Mouse (Mus musculus) midbrain, embryonic 12.5 days (tissue): ENCODE measurements around the gene 1700018F24Rik. TPM values are rescaled to one million over a fixed set of nuclear protein-coding genes. Genes with fewer than 3 reads are reported as not detected.
"Not testable (repeated sequence)": the region's sequence is repeated elsewhere in the genome, so short reads cannot be mapped to it uniquely, and the experiment has no call there.

Source experiments
- ATAC-seq: fragments of 200-750 bp; cut with Nextera tagmentation; 2 replicates; pipeline ENCODE4 v1.8.0; 2017; ENCODE audit warnings: low read depth, moderate TSS enrichment, moderate library complexity; ENCODE audit not compliant: low FRiP score
- H3K27ac ChIP-seq: fragments of 300-500 bp; sonication (generic); replicated peaks from 2 replicates; pipeline ENCODE4 v1.5.1; 2016; ENCODE audit warnings: mild to moderate bottlenecking
- H3K27me3 ChIP-seq: fragments of 300-500 bp; sonication (generic); 2 replicates; pipeline ENCODE4 v1.6.1; 2016; ENCODE audit warnings: mild to moderate bottlenecking
- H3K36me3 ChIP-seq: fragments of 300-500 bp; sonication (generic); 2 replicates; pipeline ENCODE4 v1.6.1; 2016
- H3K4me1 ChIP-seq: fragments of 300-500 bp; sonication (generic); 2 replicates; pipeline ENCODE4 v1.6.1; 2016
- H3K4me2 ChIP-seq: fragments of 300-500 bp; sonication (generic); replicated peaks from 2 replicates; pipeline ENCODE4 v1.6.1; 2016; ENCODE audit warnings: mild to moderate bottlenecking, moderate library complexity
- H3K4me3 ChIP-seq: fragments of 300-500 bp; sonication (generic); 2 replicates; pipeline ENCODE4 v1.5.1; 2016; ENCODE audit warnings: mild to moderate bottlenecking
- H3K9ac ChIP-seq: fragments of 300-500 bp; sonication (generic); replicated peaks from 2 replicates; pipeline ENCODE4 v1.6.1; 2016; ENCODE audit warnings: mild to moderate bottlenecking, moderate library complexity
- H3K9me3 ChIP-seq: fragments of 300-500 bp; sonication (generic); 2 replicates; pipeline ENCODE4 v1.6.1; 2016; ENCODE audit warnings: mild to moderate bottlenecking
- WGBS: fragments of 180-500 bp; shearing (Covaris S2); methylation state at CpG from one replicate; pipeline ENCODE4 v1.1.7; 2016; 5-methylcytosine and 5-hydroxymethylcytosine counted together
- polyA plus RNA-seq: library from polyadenylated mRNA; unstranded; fragments of >200 nt; fragmentation: Nextera tagmentation; extraction: Ambion mirVana; gene quantifications from 2 replicates; pipeline ENCODE4 v1.2.1, GENCODE M21; 2016

The 1700018F24Rik gene
- polyA plus RNA-seq, 1 experiment from 2014 or later: not detected

- not testable (repeated sequence) for H3K27me3 ChIP-seq, H3K4me1 ChIP-seq, ATAC-seq, H3K9me3 ChIP-seq, H3K4me3 ChIP-seq, H3K36me3 ChIP-seq, H3K4me2 ChIP-seq, H3K9ac ChIP-seq, H3K27ac ChIP-seq
- WGBS: 89% methylated on average over 3 of the region's 3 CpGs
Observed at GRCm38 (mm10) chr5:145054187-145054586, 11.4 kb downstream of the 1700018F24Rik start.

GRCm38 (mm10) chr5:145057907-145058306, 15.1 kb downstream of the 1700018F24Rik start:
- H3K27ac ChIP-seq: no peak overlapping the region
- H3K4me2 ChIP-seq: no peak overlapping the region
- no peak for ATAC-seq
- H3K4me1 ChIP-seq: no peaks in the 10 kb centered on the region
- no peaks in the 10 kb centered on the region for H3K27me3 ChIP-seq
- H3K36me3 ChIP-seq: no peaks in the 10 kb centered on the region
- 77% methylated on average over 8 of the region's 8 CpGs for whole genome bisulfite sequencing
- no peak overlapping the region for H3K4me3 ChIP-seq
- no peak overlapping the region for H3K9ac ChIP-seq
- no peaks in the 10 kb centered on the region for H3K9me3 ChIP-seq

- Histone ChIP-seq H3K9me3 (no peaks in the 10 kb centered on the region), H3K4me3 (no peak overlapping the region), H3K27ac (no peak overlapping the region), H3K9ac (no peak overlapping the region), H3K36me3 (no peaks in the 10 kb centered on the region), H3K4me2 (no peak overlapping the region), H3K27me3 (no peaks in the 10 kb centered on the region), H3K4me1 (no peaks in the 10 kb centered on the region)
- 88% methylated on average over 7 of the region's 7 CpGs for WGBS
- no peak for ATAC-seq
Observed at GRCm38 (mm10) chr5:145058722-145059121, 15.9 kb downstream of the 1700018F24Rik start.

DNA sequence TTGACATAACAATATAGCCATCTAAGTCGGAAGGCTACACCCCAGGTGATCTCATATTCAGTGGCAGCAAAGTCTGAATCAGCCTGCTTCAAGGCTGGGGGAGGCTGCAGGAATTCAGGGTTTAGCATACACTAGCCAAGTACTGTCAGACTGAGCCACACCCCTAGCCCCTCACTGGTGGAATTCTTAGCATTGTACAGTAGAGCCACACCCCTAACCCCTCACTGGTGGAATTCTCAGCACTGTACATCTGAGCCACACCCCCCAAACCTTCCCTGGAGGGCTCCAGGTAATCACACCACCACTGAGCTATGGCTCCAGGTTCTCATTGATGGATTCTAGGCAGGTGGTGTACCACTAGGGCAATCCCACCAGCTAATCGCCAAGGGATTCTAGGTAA, 16.7 kb downstream of the 1700018F24Rik start:
- 71% methylated on average over 2 of the region's 2 CpGs for WGBS
- Histone ChIP-seq H3K27me3 (no peaks in the 10 kb centered on the region), H3K9ac (no peak overlapping the region), H3K4me3 (no peak overlapping the region), H3K36me3 (no peaks in the 10 kb centered on the region), H3K27ac (no peak overlapping the region), H3K9me3 (no peaks in the 10 kb centered on the region), H3K4me1 (no peaks in the 10 kb centered on the region), H3K4me2 (no peak overlapping the region)
- no peak for ATAC-seq

DNA sequence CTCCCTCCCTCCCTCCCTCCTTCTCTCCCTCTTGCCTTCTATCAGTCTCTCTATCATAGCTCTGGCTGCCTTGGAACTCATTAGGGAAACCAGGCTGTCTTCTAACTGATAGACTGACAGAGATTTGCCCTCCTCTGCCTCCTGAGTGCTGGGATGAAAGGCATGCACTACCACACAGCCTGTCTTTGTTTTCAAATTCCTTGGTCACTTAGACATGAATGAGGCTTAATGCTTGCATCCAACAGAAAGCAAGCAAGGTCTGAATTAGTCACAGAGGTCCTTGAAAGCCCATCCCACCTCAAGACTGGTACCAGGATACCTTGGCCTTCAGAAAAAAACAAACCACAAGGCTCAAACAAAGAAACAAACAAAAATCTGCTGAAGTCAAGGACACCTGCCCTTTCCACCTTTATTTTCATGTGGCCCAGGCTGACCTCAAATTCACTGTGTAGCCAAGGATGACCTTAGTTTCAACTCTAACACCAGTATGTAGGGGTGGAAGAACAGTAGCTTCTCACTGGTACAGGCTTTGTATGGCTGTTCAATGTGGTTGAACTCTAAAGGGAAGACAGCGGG, 22.1 kb downstream of the 1700018F24Rik start:
- no peak overlapping the region for H3K9ac ChIP-seq
- ATAC-seq: no peak
- 91% methylated on average over 1 of the region's 1 CpGs for WGBS
- no peaks in the 10 kb centered on the region for H3K36me3 ChIP-seq
- H3K9me3 ChIP-seq: no peaks in the 10 kb centered on the region
- no peaks in the 10 kb centered on the region for H3K4me1 ChIP-seq
- no peak overlapping the region for H3K27ac ChIP-seq
- no peak overlapping the region for H3K4me3 ChIP-seq
- no peak overlapping the region for H3K4me2 ChIP-seq
- no peaks in the 10 kb centered on the region for H3K27me3 ChIP-seq

- Histone ChIP-seq H3K9me3 (no peaks in the 10 kb centered on the region), H3K27me3 (no peaks in the 10 kb centered on the region), H3K4me1 (no peaks in the 10 kb centered on the region), H3K4me3 (no peak overlapping the region), H3K36me3 (no peaks in the 10 kb centered on the region), H3K27ac (no peak overlapping the region), H3K9ac (no peak overlapping the region), H3K4me2 (no peak overlapping the region)
- ATAC-seq: no peak
- WGBS: 57% methylated on average over 3 of the region's 3 CpGs
Observed at GRCm38 (mm10) chr5:145068863-145069262, 26.1 kb downstream of the 1700018F24Rik start.

DNA sequence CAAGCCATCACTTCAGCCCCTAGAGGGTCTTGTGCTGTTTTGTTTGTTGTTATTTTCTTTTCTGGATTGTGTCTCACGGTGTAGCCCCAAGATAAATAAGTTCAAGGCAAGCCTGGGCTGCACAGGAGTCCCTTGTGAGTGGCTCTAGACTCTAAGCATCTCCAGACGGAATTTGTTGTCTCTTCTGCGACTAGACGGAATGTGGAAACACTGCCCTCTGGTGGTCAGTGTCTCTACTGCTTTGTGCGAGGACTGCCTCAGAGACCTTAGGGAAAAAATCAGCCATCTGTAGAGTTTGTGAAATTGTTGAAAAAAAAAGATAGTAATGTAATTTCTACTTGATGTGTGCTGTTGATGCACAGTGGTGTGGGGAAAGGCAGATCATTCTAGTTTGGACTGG, 26.9 kb downstream of the 1700018F24Rik start:
- no peaks in the 10 kb centered on the region for H3K27me3 ChIP-seq
- no peak overlapping the region for H3K4me3 ChIP-seq
- no peaks in the 10 kb centered on the region for H3K9me3 ChIP-seq
- no peak for ATAC-seq
- WGBS: 1% methylated on average over 5 of the region's 5 CpGs
- no peaks in the 10 kb centered on the region for H3K4me1 ChIP-seq
- H3K9ac ChIP-seq: no peak overlapping the region
- H3K27ac ChIP-seq: no peak overlapping the region
- H3K36me3 ChIP-seq: no peaks in the 10 kb centered on the region
- no peak overlapping the region for H3K4me2 ChIP-seq

DNA sequence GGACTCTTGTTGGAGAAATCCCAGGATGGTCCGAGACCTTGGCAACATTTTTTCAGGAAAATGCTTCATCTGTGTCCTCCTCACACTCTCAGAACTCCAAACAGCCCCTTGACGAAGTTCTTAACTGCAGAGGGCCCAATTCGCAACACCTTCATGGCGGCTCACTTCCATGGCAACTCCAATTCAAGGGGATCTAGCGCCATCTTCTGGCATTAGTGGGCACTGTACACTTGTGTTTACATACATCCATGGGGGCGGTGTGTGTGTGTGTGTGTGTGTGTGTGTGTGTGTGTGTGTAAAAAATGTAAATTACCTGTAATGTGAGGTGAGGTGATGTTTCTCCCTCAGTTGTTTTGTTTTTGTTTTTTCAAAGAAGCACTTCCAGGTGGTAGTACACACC, 28.6 kb downstream of the 1700018F24Rik start:
- no peaks in the 10 kb centered on the region for H3K36me3 ChIP-seq
- H3K4me1 ChIP-seq: no peaks in the 10 kb centered on the region
- H3K4me2 ChIP-seq: no peak overlapping the region
- no peak for ATAC-seq
- H3K4me3 ChIP-seq: no peak overlapping the region
- no peak overlapping the region for H3K9ac ChIP-seq
- H3K27me3 ChIP-seq: no peaks in the 10 kb centered on the region
- 60% methylated on average over 6 of the region's 6 CpGs for WGBS
- no peaks in the 10 kb centered on the region for H3K9me3 ChIP-seq
- no peak overlapping the region for H3K27ac ChIP-seq

- no peaks in the 10 kb centered on the region for H3K36me3 ChIP-seq
- H3K4me3 ChIP-seq: no peak overlapping the region
- H3K4me2 ChIP-seq: no peak overlapping the region
- no peak for ATAC-seq
- no peaks in the 10 kb centered on the region for H3K9me3 ChIP-seq
- whole genome bisulfite sequencing: 54% methylated on average over 3 of the region's 3 CpGs
- H3K4me1 ChIP-seq: no peaks in the 10 kb centered on the region
- no peaks in the 10 kb centered on the region for H3K27me3 ChIP-seq
- no peak overlapping the region for H3K9ac ChIP-seq
- H3K27ac ChIP-seq: no peak overlapping the region
Observed at GRCm38 (mm10) chr5:145075081-145075480, 32.3 kb downstream of the 1700018F24Rik start.

- peaks cover 9% of the 10 kb centered on the region for H3K4me1 ChIP-seq
- H3K4me2 ChIP-seq: no peak overlapping the region
- no peak overlapping the region for H3K27ac ChIP-seq
- WGBS: 96% methylated on average over 10 of the region's 10 CpGs
- H3K36me3 ChIP-seq: peaks cover 4% of the 10 kb centered on the region; the same call in 1 of the 2 replicates
- no peak for ATAC-seq
- H3K27me3 ChIP-seq: no peaks in the 10 kb centered on the region
- H3K9ac ChIP-seq: no peak overlapping the region
- H3K4me3 ChIP-seq: no peak overlapping the region
- no peaks in the 10 kb centered on the region for H3K9me3 ChIP-seq
Observed at GRCm38 (mm10) chr5:145081866-145082613, 39.2 kb downstream of the 1700018F24Rik start.

- ATAC-seq: 0 out of 2 replicates have a peak, but pooled peaks have one; percentile 25
- WGBS: 56% methylated on average over 6 of the region's 6 CpGs
- not testable (repeated sequence) for H3K27me3 ChIP-seq, H3K4me1 ChIP-seq, H3K36me3 ChIP-seq, H3K9me3 ChIP-seq
- Histone ChIP-seq H3K4me2 (peak overlapping the region; percentile 70), H3K4me3 (peak overlapping the region; percentile 70), H3K9ac (peak overlapping the region; percentile 90; the same call in 1 of the 2 replicates), H3K27ac (peak overlapping the region; percentile 82)
Observed at GRCm38 (mm10) chr5:145083201-145083600, 40.4 kb downstream of the 1700018F24Rik start.

- H3K4me2 ChIP-seq: peak within 1 kb of the TSS; percentile 70
- under 1% methylated on average over 54 of the region's 54 CpGs for WGBS
- H3K36me3 ChIP-seq: peaks cover 10% of the 10 kb centered on the region
- ATAC-seq: peak; percentile 97
- peak within 1 kb of the TSS; percentile 70 for H3K4me3 ChIP-seq
- H3K27ac ChIP-seq: peak within 1 kb of the TSS; percentile 82
- H3K9me3 ChIP-seq: no peaks in the 10 kb centered on the region
- no peaks in the 10 kb centered on the region for H3K27me3 ChIP-seq
- H3K4me1 ChIP-seq: peaks cover 9% of the 10 kb centered on the region
- H3K9ac ChIP-seq: peak within 1 kb of the TSS; percentile 90
Observed at GRCm38 (mm10) chr5:145083632-145084451, 41.1 kb downstream of the 1700018F24Rik start, which contains the start of the genes Arpc1a and Kpna7. Gene Arpc1a (plus strand): TSS chr5:145083830. Gene Kpna7 (minus strand): TSS chr5:145084030.
